Mouse (Mus musculus) CH12F3 (cell line): ENCODE measurements around the gene Sbno1.
"Not testable (repeated sequence)": the region's sequence is repeated elsewhere in the genome, so short reads cannot be mapped to it uniquely, and the experiment has no call there.

Experiments used
- in situ Hi-C: fragments of 300-500 bp; cut with MboI; formaldehyde crosslinking; loops from 2 replicates; pipeline ENCODE4 v1.14.3; 2020; ENCODE audit warnings: low sequenced_read_pairs

The Sbno1 gene

GRCm38 (mm10) chr5:124341753-124342339, 84.0 kb downstream of the Sbno1 start:
- in situ Hi-C loops: not testable (repeated sequence)

GRCm38 (mm10) chr5:124338791-124339190, 87.0 kb downstream of the Sbno1 start:
- in situ Hi-C loops: no loop called here

- in situ Hi-C loops: no loop called here
These were observed 87.9 kb downstream of the Sbno1 start for GRCm38 (mm10) chr5:124337909-124338308.

- in situ Hi-C loops: no loop called here
These were observed 88.7 kb downstream of the Sbno1 start for GRCm38 (mm10) chr5:124337103-124337502.

GRCm38 (mm10) chr5:124334392-124334791, 91.4 kb downstream of the Sbno1 start:
- in situ Hi-C loops: no loop called here

- in situ Hi-C loops: no loop called here
These were observed 95.7 kb downstream of the Sbno1 start for GRCm38 (mm10) chr5:124330086-124330485.

GRCm38 (mm10) chr5:124327510-124328364, 98.1 kb downstream of the Sbno1 start, which contains the start of the genes Mphosph9 and 2810006K23Rik:
Mphosph9 (minus strand) TSS chr5:124327972.
2810006K23Rik (plus strand) TSS chr5:124328089.
- in situ Hi-C loops: no loop called here

GRCm38 (mm10) chr5:124326829-124327228, 99.0 kb downstream of the Sbno1 start:
- in situ Hi-C loops: no loop called here
